Comparison of ENCODE assay signal across 8 mouse cellular contexts in the genomic region with DNA sequence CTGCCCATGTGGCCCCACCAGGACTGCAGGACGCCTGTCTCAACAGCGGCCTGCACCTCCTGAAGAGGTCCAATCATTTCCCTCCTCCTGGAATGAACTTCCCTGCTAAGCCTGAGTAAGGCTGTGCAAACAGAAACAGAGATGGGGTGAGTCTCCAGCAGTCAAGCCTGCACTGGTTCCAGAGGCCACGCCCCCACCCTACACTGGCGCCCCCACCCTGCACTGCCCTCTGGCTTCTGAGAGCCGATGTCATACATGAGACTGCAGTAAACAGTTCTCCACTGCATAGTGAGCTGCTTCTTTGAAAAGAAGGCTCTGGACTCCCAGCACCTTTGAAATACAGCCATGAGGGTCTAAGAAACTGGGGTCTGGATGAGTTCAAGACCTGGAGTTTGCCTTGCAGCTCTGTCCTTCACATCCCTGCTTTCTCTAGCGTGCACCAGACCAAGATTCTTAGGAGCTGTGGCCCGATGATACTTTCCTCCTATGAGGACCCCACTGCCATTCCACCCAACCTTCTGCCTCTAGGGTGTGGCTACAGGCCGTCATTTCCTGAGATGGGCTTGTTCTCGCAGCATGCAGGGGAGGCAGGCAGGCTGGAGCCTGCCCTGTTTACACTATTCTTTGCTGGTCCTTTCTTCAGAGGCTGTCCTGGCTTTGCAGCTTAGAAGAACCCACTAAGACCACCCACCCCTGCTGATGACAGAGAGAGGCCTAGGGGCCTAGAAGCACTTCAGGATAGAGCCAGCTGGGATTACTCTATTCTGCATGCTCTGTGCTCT.
A peak's percentile ranks its signal among the peaks of the same experiment; 100 is the strongest.
DNase-seq lines count a peak whose midpoint lies in the region; ATAC-seq and TF ChIP-seq lines count a peak whose summit lies in the region.

No protein-coding gene starts in this region.

- no peak for DNase-seq in forebrain, embryonic 10.5 days (ENCODE audit: extremely low spot score, low spot score)
- DNase-seq in forebrain, embryonic 14.5 days (ENCODE audit: low spot score), result no peak
- DNase-seq in lung, postnatal 10 days, result peak; percentile 68
- DNase-seq in spleen, adult 18-20 months, result no peak
- no peak for DNase-seq in cerebellum, adult 9-11 months
- DNase-seq in left cerebral cortex, adult 2 months (ENCODE audit: extremely low spot score in 1 of 2, low spot score in 2 of 2), result no peak

- no peak overlapping the region for H3K9ac ChIP-seq in forebrain, embryonic 14.5 days (ENCODE audit: low read length)
- H3K9ac ChIP-seq in hindbrain, embryonic 13.5 days, result no peak overlapping the region

- intact Hi-C loops in left cerebral cortex, adult 2 months (cut with DNase I), result no loop called here

- 40% methylated on average over 9 of the region's 9 CpGs for WGBS in forebrain, embryonic 10.5 days
- 54% methylated on average over 9 of the region's 9 CpGs for WGBS in forebrain, embryonic 14.5 days
- WGBS in hindbrain, embryonic 13.5 days, result 48% methylated on average over 9 of the region's 9 CpGs

- H3K79me2 ChIP-seq in C2C12 (ENCODE audit: control insufficient read depth, insufficient read depth), result no peaks in the 10 kb centered on the region

- H3K36me3 ChIP-seq in forebrain, embryonic 10.5 days (replicated peaks), result no peaks in the 10 kb centered on the region
- H3K36me3 ChIP-seq in forebrain, embryonic 14.5 days (ENCODE audit: control insufficient read depth, insufficient read depth, low read length), result no peaks in the 10 kb centered on the region
- no peaks in the 10 kb centered on the region for H3K36me3 ChIP-seq in C2C12 (ENCODE audit: control insufficient read depth, insufficient read depth)
- no peaks in the 10 kb centered on the region for H3K36me3 ChIP-seq in hindbrain, embryonic 13.5 days

- H3K79me3 ChIP-seq in C2C12 (ENCODE audit: low read depth), result no peaks in the 10 kb centered on the region

- H3K4me1 ChIP-seq in forebrain, embryonic 10.5 days, result peaks cover 31% of the 10 kb centered on the region
- no peaks in the 10 kb centered on the region for H3K4me1 ChIP-seq in forebrain, embryonic 14.5 days (ENCODE audit: control insufficient read depth, insufficient read depth, low read length)
- peaks cover 5% of the 10 kb centered on the region; the same call in 1 of the 2 replicates for H3K4me1 ChIP-seq in hindbrain, embryonic 13.5 days (replicated peaks)

- H3ac ChIP-seq in C2C12 (ENCODE audit: control insufficient read depth, insufficient read length, low read depth), result peak overlapping the region; percentile 13

- TF ChIP-seq CTCF in C2C12 (IDR thresholded peaks at IDR 0.05; ENCODE audit: control insufficient read depth, insufficient read depth, insufficient read length), result no peak
- no peak for TF ChIP-seq CTCF in left cerebral cortex, adult 2 months (IDR thresholded peaks at IDR 0.05)

- H3K27me3 ChIP-seq in forebrain, embryonic 10.5 days (ENCODE audit: poor library complexity, severe bottlenecking), result peaks cover 6% of the 10 kb centered on the region; the same call in 1 of the 2 replicates
- H3K27me3 ChIP-seq in forebrain, embryonic 14.5 days (replicated peaks; ENCODE audit: control insufficient read depth, insufficient read depth, low read length), result no peaks in the 10 kb centered on the region
- H3K27me3 ChIP-seq in C2C12 (ENCODE audit: control insufficient read depth, insufficient read depth, insufficient read length), result no peaks in the 10 kb centered on the region
- 0 out of 2 replicates have a peak, but pooled peaks cover 7% of the 10 kb centered on the region for H3K27me3 ChIP-seq in hindbrain, embryonic 13.5 days

- no peak overlapping the region for H3K4me3 ChIP-seq in forebrain, embryonic 10.5 days
- H3K4me3 ChIP-seq in forebrain, embryonic 14.5 days (ENCODE audit: low read depth, low read length), result no peak overlapping the region
- H3K4me3 ChIP-seq in C2C12 (ENCODE audit: insufficient read depth, poor library complexity, severe bottlenecking), result no peak overlapping the region
- no peak overlapping the region for H3K4me3 ChIP-seq in hindbrain, embryonic 13.5 days
- H3K4me3 ChIP-seq in left cerebral cortex, adult 2 months, result no peak overlapping the region

- no peaks in the 10 kb centered on the region for H3K9me3 ChIP-seq in forebrain, embryonic 10.5 days
- H3K9me3 ChIP-seq in forebrain, embryonic 14.5 days (replicated peaks; ENCODE audit: control insufficient read depth, low read length), result no peaks in the 10 kb centered on the region
- no peaks in the 10 kb centered on the region for H3K9me3 ChIP-seq in hindbrain, embryonic 13.5 days

- H3K27ac ChIP-seq in forebrain, embryonic 10.5 days, result peak overlapping the region; percentile 37; the same call in 1 of the 2 replicates
- no peak overlapping the region for H3K27ac ChIP-seq in forebrain, embryonic 14.5 days (ENCODE audit: low read depth, low read length)
- H3K27ac ChIP-seq in hindbrain, embryonic 13.5 days, result no peak overlapping the region
- no peak overlapping the region for H3K27ac ChIP-seq in left cerebral cortex, adult 2 months

- no peak for ATAC-seq in forebrain, embryonic 14.5 days
- peak; percentile 47; the same call in 1 of the 2 replicates for ATAC-seq in hindbrain, embryonic 13.5 days (ENCODE audit: low FRiP score)

- H3K4me2 ChIP-seq in forebrain, embryonic 14.5 days (ENCODE audit: low read length), result no peak overlapping the region
- no peak overlapping the region for H3K4me2 ChIP-seq in hindbrain, embryonic 13.5 days

TF ChIP-seq in C2C12, 6 proteins besides CTCF, POLR2A, EP300 and RAD21:
- no peak for TF ChIP-seq CEBPB (IDR thresholded peaks at IDR 0.05; ENCODE audit: low read depth)
- no peak for TF ChIP-seq MYOG (IDR thresholded peaks at IDR 0.05; ENCODE audit: control insufficient read depth, extremely low read depth, insufficient read length)
- TF ChIP-seq FOSL1 (IDR thresholded peaks at IDR 0.05; ENCODE audit: insufficient read depth, low read length, poor library complexity, severe bottlenecking), result no peak
- TF ChIP-seq MAX (IDR thresholded peaks at IDR 0.05), result no peak
- no peak for TF ChIP-seq USF1 (IDR thresholded peaks at IDR 0.05; ENCODE audit: low read depth)
- TF ChIP-seq MYOD1 (IDR thresholded peaks at IDR 0.05; ENCODE audit: control insufficient read depth, insufficient read length, low read depth), result no peak
